Mouse (Mus musculus) WW6 (cell line): ENCODE data around the gene Ldhd.

ENCODE experiments used
- DNase-seq: peaks from one replicate; pipeline ENCODE4 v3.0.0-alpha.2; 2013; ENCODE audit warnings: low read depth, low spot score

The Ldhd gene

DNA sequence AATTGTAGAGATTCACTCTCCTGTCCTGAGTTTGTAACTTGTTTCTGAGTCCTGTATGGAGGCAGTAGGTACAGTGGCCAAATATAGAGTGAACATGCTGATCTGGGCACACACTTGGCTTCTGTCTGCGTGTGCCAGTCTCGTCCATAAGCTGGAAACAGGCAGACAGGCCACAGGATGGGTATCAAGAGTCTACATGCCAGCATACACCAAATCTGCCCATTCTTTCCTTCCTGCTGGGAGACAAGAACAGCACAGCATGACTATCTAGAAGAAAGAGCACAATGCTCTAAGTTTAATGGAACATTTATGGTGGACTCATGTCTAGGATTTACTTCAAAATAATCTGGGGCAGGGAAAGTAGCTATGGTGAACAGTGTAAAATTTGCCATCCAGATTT lies 35.2 kb downstream of the Ldhd start:
- no peak for DNase-seq

DNA sequence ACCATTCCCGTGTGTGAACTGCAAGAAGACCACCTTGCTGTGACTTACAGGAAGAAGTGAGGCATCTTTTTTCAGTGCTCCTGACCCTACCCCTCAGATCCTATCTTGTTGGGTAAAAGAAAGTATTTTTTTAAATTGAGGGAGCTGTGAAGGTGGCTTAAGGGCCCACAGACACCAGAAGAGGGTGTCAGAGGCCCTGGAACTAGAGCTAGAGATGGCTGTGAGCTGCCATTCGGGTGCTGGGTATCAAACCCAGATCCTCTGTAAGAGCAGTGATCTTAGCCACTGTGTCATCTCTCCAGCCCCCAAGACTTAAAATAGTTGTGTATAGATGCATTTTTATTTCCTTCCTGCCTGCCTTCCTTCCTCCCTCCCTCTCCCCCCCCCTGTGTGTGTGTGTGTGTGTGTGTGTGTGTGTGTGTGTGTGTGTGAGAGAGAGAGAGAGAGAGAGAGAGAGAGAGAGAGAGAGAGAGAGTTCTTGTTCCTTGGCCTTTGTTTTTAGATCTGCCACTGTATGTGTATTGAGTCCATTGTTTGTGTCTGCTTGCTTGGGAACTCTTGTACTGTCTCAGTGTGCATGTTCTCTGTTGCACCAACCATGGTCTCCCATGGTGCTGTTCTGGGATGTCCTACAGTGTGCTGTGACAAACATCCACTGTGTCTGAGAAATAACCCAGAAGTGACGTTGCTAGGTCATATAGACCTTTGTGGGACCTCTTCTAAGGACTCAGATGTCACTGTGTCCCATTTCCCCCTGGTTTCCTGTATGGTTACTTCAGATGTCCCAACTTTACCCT lies 35.9 kb downstream of the Ldhd start:
- no peak for DNase-seq

DNA sequence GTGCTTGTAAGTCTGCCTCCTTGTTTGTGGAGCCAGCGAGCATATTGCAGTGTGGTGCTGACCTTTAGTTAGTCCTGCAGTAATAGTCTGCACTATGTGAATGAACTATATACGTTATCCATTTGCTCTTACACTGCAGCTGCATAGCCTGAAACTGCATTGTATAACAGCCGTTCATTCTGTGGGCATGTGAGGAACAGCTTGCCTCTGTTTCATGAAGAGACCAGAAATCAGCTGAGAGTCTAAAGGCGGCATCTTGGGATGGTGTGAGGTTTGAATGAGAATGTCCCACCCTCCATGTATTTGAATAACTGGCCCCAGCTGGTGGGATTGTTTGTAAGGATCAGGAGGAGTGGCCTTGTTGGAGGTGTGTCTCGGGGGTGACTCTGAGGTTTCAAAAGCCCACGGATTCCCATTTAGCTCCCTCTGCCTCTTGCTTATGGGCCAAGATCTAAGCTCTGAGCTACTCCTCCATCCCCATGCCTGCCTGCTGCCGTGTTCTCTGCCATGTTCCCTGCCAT lies 37.7 kb downstream of the Ldhd start:
- no peak for DNase-seq

DNA sequence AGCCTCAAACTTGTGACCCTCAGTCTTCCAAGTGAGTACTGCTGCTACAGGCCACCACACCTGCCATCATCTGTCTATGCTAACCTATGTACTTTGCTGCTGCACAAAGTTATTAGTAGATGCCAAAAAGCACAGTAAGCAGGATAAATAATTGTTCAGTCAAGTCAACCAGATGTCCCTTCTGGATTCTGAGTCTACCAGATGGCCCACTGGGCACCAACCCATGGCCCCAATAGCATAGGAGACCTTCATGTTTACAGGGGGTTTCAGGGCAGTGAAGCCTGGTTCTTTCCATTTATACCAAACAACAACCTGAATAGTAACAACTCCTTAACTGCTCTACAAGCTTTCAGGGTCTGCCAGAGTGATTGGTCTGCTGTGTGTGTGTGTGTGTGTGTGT lies 39.0 kb downstream of the Ldhd start:
- DNase-seq = no peak

DNA sequence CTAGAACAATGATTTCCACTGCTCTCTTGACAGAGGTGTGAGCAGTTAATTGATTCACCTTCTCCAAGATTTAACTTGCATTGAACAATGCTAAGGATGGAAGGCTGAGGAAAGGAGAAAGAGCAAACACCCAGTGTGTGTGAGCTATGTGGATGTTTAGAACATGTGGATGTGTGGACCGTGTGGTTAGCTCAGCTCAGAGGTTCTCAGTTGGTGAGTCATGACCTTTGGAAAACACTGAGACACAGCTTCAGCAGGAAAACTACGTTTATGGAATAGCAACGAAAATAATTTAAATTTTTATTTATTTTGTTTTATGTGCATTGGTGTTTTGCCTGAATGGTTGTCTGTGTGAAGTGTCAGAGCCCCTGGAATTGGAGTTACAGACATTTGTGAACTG lies 40.0 kb downstream of the Ldhd start:
- DNase-seq = no peak

DNA sequence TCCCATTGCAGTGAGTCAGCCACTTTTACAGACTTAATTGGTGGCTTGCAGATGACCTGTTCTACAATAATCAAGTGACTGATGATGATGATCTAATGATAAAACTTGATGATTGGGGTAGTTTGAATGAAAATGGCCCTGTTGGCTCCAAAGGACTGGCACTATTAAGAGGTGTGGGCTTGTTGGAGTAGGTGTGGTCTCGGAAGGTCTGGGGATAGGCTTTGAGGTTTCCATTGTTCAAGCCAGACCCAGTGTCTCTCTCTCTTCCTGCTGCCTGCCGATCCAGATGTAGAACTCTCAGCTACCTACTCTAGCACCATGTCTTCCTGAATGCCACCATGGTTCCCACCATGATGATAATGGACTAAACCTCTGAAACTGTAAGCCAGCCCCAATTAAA lies 41.8 kb downstream of the Ldhd start:
- DNase-seq = no peak

DNA sequence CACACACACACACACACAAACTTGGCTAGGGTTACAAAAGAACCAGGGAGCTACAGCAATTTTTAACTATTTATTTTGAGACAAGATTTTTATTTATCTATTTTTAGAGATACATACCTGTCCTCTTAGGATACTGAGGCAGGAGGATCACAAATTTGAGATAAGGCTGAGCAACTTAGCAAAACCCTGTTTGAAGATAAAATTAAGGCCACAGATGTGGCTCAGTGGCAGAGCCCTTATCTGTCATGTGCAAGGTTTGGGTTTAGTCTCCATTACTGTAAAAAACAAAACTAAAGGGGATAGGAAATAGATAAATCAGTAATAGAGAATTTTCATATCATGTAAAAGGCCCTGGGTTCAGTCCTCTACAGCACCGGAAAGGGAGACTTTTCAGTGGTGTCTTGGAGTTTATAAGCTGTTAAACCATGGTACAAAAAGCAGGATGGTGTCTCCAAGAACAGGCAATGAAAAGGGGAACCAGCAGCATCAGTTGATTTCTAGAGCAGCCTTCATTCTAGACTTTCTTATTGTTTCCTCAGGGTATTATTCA lies 42.6 kb downstream of the Ldhd start:
- no peak for DNase-seq

DNA sequence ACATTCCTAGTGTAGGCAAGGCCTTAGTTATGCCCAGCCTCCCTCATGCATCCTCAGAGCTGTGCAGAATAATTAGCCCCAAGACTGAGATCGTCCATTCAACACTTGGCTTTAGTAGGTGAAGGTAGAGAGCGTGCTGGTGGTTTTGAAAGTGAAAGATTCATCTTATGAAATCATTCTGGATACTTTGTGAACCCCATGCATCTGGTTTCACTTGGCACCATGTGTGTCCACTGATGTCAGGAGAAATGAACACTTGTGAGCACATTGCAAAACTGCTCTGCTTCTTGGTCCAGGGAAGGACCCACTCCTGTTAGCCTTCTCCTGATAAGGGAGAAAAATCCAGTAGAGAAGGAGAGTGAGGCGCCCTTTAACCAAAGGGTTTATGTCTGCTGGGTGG lies 45.2 kb downstream of the Ldhd start:
- DNase-seq = no peak

DNA sequence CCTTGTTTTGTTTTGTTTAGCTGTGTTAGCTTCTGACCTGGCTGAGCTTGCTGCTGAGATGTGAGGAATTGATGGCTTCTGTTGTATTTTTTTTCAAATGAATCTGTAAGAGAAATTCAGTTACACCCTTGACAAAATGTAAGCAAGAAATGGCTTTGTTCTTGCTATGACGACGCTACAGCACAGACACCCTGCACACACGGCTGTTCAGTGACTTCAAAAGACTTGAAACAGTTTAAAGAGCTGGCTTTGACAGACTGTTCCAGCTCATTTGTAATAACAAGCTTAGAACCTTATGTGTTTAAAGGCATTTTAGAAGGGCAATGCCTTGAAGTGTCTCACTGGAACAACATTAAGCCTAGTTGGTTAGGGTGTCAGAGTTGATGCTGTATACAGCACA lies 47.8 kb downstream of the Ldhd start:
- DNase-seq = no peak

DNA sequence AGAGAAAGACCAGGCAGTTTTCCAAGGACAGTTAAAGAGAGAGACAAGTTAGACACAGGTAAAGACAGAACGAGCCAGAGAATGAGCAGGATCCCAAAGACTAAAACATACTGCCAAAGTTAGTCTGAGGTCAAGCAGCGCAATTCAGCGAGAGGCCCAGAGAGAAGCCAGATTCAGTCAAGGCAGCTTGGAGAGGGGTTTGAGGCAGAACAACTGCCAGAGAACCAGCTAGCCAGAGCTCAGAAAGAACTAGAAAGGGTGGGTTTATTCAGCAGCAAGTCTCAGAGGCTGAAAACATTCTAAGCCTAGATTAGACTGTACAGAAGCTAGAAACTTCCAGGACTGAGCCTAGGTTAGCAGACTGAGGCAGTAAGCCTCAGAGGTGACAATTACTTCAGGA lies 49.9 kb downstream of the Ldhd start:
- no peak for DNase-seq

DNA sequence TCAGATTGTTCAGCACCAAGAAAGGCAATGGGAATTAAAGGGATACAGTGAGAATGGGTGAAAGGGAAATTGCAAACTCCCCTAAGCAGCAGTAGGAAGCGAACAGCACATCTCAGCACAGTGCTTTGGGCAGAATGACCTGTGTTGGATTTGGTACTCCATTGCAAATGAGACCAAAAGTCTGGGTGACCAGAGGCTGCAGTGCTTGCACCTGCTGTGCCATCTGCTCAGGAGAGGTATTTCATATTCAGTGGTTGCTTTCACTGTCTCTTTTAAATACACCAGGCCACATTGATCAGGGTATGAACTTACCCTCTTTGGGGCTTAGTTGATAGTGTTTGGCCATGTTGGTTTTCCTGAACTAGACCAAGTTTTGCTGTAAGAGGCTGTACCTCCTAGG lies 50.9 kb downstream of the Ldhd start:
- no peak for DNase-seq

DNA sequence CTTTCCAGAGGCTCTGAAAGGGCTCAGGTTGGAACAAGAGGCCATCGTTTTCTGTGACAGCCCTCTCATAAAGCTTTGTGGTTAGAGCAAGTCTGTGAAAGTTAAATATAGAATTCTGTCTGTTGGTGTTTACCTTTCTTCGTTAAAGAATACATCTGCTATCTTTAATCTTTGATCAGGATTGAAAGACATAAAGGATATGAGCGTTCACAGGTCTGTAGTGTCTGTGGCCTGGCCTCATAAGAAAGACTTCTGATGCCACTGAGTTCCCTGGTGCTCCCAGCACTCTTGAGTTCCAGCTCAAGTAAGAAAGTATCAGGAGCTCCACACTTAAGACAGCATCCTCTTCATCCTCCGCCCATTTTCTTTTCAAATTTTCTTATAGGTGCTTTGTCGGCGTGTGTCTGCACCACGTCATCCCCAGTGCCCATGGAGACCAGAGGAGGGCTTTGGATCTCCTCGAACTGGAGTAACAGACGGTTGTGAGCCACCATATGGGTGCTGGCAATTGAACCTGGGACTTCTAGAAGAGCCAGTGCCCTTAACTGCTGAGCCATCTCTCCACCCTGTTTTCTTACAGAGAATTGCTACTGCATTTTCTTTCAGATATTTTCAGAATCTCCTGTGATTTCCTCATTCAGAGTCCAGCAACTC lies 52.2 kb downstream of the Ldhd start:
- no peak for DNase-seq

DNA sequence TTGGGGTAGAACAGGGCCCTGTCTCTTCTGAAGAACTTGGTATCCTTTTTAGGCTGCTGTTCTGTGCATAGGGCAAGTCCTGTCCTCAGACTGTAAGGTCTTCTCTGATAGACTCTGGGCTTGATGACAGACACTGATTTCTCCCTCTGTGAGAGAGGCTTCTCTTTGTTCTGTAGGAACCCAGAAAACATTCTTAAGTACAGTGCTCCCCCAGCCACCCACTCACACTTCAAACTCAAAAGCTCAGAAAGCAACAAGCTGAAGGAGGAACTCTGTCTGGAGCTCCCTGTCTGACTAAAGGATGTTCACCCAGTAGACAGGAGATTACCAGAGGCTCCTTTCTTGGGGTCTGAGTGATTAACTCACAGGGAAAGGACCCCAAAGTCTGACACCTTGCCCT lies 53.7 kb downstream of the Ldhd start:
- no peak for DNase-seq

DNA sequence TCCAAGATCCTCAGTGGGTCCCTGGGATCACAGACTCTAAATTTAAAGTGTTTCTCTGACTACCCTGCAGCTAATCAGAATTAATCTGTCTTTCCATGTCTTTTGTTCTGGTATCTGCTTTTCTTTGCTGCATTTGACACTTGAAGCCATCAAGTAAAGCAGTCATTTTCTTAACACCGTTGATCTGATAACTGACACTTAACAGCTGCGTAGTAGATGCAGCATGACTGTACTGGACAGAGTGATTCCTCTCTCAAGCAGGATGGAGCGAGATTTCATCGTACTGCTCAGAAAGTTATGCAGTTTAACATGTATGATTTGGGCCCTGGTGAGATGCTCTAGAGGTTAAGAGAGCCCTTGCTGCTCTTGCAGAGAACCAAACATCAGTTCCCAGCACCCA lies 54.7 kb downstream of the Ldhd start:
- DNase-seq = no peak

DNA sequence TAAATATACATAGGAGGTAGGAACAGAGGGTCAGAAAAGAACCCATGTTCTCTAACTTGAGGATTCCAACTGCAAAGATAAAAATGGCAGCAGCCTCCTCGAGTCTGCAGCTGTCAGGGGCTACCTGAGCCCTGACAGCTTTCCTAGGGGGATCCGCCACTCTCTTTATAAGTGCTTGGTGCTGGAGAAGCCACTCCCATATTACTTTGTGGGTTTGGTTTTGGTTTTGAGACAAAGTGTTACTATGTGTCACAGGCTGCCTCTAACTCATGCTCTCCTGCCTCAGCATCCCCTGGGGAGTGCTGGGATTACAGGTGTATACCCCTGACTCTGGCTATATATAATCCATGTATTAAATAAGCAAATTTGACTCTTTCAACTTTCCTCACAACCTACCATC lies 56.2 kb downstream of the Ldhd start:
- no peak for DNase-seq
